Mouse (Mus musculus): ENCODE results near the gene Mbtps2.

GRCm38 (mm10) chrX:157596802-157597201 is 1.7 kb downstream of the Mbtps2 start:
- TF ChIP-seq CTCF (IDR thresholded peaks at IDR 0.05; ENCODE audit: low read depth, low read length) (no peak), POLR2A (IDR thresholded peaks at IDR 0.05; ENCODE audit: insufficient read depth, low read length) (no peak), EP300 (IDR thresholded peaks at IDR 0.05; ENCODE audit: insufficient read depth, low read depth, low read length) (no peak)

Measured in ES-Bruce4 (cell line).